Mouse (Mus musculus) heart, embryonic 13.5 days (tissue): ENCODE results near the gene Cyld. TPM values are rescaled to one million over a fixed set of nuclear protein-coding genes. Genes with fewer than 3 reads are reported as not detected.
"Not testable (repeated sequence)": the region's sequence is repeated elsewhere in the genome, so short reads cannot be mapped to it uniquely, and the experiment has no call there.

Experiments used
- ATAC-seq: fragments of 200-750 bp; cut with Nextera tagmentation; 2 replicates; pipeline ENCODE4 v1.8.0; 2017; ENCODE audit warnings: moderate TSS enrichment; ENCODE audit not compliant: insufficient number of reproducible peaks, low FRiP score, low TSS enrichment; ENCODE audit errors: extremely low read depth
- H3K27ac ChIP-seq: fragments of 300-500 bp; sonication (generic); replicated peaks from 2 replicates; pipeline ENCODE4 v1.5.1; 2015; ENCODE audit warnings: moderate library complexity, mild to moderate bottlenecking, inconsistent platforms
- H3K27me3 ChIP-seq: fragments of 300-500 bp; sonication (generic); replicated peaks from 2 replicates; pipeline ENCODE4 v1.6.1; 2015; ENCODE audit warnings: mild to moderate bottlenecking, inconsistent platforms
- H3K36me3 ChIP-seq: fragments of 300-500 bp; sonication (generic); 2 replicates; pipeline ENCODE4 v1.6.1; 2015; ENCODE audit warnings: mild to moderate bottlenecking, inconsistent platforms
- H3K4me1 ChIP-seq: fragments of 300-500 bp; sonication (generic); 2 replicates; pipeline ENCODE4 v1.6.1; 2015; ENCODE audit warnings: inconsistent platforms
- H3K4me2 ChIP-seq: fragments of 300-500 bp; sonication (generic); 2 replicates; pipeline ENCODE4 v1.6.1; 2015; ENCODE audit warnings: inconsistent platforms, mild to moderate bottlenecking, moderate library complexity
- H3K4me3 ChIP-seq: fragments of 300-500 bp; sonication (generic); 2 replicates; pipeline ENCODE4 v1.5.1; 2015; ENCODE audit warnings: moderate library complexity, mild to moderate bottlenecking, inconsistent platforms
- H3K9ac ChIP-seq: fragments of 300-500 bp; sonication (generic); 2 replicates; pipeline ENCODE4 v1.6.1; 2015; ENCODE audit warnings: inconsistent platforms, mild to moderate bottlenecking, moderate library complexity
- H3K9me3 ChIP-seq: fragments of 300-500 bp; sonication (generic); 2 replicates; pipeline ENCODE4 v1.6.1; 2016; ENCODE audit warnings: inconsistent platforms
- WGBS: fragments of 180-500 bp; shearing (Covaris S2); methylation state at CpG from one replicate; pipeline ENCODE4 v1.1.7; 2015; ENCODE audit warnings: mixed read lengths; 5-methylcytosine and 5-hydroxymethylcytosine counted together
- polyA plus RNA-seq: library from polyadenylated mRNA; unstranded; fragments of >200 nt; fragmentation: Nextera tagmentation; extraction: Ambion mirVana; gene quantifications from 2 replicates; pipeline ENCODE4 v1.2.1, GENCODE M21; 2015

The Cyld gene
- polyA plus RNA-seq, 1 experiment from 2014 or later, result 8.8 TPM

- no peak for ATAC-seq
- Histone ChIP-seq H3K27me3 (no peaks in the 10 kb centered on the region), H3K9ac (no peak overlapping the region), H3K36me3 (peaks cover 57% of the 10 kb centered on the region), H3K27ac (no peak overlapping the region), H3K4me3 (no peak overlapping the region), H3K4me2 (no peak overlapping the region), H3K4me1 (peaks cover 7% of the 10 kb centered on the region), H3K9me3 (no peaks in the 10 kb centered on the region)
- WGBS, result 85% methylated on average over 2 of the region's 2 CpGs
Observed at GRCm38 (mm10) chr8:88723256-88723963, 26.6 kb downstream of the Cyld start.

DNA sequence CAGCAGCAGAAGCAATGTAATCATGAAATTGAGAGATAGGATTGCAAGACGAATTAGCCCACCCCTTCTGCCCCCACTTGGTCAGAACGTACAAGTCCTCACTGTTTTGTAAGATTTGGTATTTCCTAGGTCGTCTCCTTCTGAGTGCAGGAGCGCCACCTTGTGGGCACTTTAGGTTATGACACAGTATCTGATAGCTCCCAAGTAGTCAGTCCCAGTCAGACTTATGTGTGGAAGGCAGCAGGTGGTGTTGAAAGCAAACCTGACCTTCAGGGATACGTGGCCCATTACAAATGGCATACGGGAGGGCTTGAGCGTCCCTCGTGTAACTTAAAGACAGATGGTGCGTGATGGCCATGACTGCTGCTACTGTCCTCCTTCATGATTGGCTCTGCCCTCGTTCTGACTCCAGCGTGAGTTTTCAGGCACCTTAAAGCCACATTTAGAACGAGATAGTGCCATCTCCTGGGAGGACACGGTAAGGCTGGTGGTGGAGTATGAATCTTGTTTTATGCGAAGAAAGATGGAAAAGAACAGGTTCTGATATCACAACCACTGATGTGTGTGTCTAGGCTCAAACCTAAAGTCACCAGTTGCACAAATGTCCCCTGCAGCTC is 58.5 kb downstream of the Cyld start:
- no peak for ATAC-seq
- H3K36me3 ChIP-seq, result no peaks in the 10 kb centered on the region
- peaks cover 4% of the 10 kb centered on the region for H3K4me1 ChIP-seq
- no peak overlapping the region for H3K9ac ChIP-seq
- peak overlapping the region; percentile 10; the same call in 1 of the 2 replicates for H3K4me3 ChIP-seq
- no peaks in the 10 kb centered on the region for H3K9me3 ChIP-seq
- 2% methylated on average over 14 of the region's 14 CpGs for WGBS
- peak overlapping the region; percentile 50 for H3K4me2 ChIP-seq
- peaks cover 25% of the 10 kb centered on the region for H3K27me3 ChIP-seq
- no peak overlapping the region for H3K27ac ChIP-seq

DNA sequence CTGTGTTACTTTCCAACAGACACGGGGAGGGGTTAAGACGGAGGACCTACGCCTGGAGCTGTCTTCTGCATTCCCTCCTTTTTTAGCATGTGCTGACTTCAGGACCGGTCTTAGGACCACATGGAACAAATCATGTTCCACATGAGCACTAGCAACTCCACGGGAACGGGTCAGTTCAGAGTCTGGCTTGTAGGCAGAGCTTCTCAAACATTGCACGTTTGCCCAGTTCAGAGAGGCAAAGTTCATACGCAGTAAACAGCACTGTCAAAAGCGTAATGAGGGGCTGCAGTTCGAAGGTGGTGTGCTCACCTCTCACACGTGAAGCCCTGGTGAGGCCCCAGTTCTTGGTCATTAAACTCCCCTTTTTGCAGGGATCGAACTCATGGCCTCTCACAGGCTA is 65.2 kb downstream of the Cyld start:
- ATAC-seq, result no peak
- Histone ChIP-seq H3K4me2 (no peak overlapping the region), H3K9ac (no peak overlapping the region), H3K9me3 (no peaks in the 10 kb centered on the region), H3K36me3 (no peaks in the 10 kb centered on the region), H3K4me1 (no peaks in the 10 kb centered on the region), H3K27ac (no peak overlapping the region), H3K27me3 (peaks cover 18% of the 10 kb centered on the region), H3K4me3 (no peak overlapping the region)
- WGBS, result 76% methylated on average over 12 of the region's 12 CpGs

- Histone ChIP-seq H3K27me3 (no peaks in the 10 kb centered on the region), H3K4me2 (no peak overlapping the region), H3K27ac (no peak overlapping the region), H3K4me3 (no peak overlapping the region), H3K9me3 (peaks cover 20% of the 10 kb centered on the region), H3K36me3 (no peaks in the 10 kb centered on the region), H3K4me1 (no peaks in the 10 kb centered on the region), H3K9ac (no peak overlapping the region)
- 73% methylated on average over 7 of the region's 7 CpGs for WGBS
- ATAC-seq, result no peak
Observed at GRCm38 (mm10) chr8:88771241-88771640, 74.4 kb downstream of the Cyld start.

DNA sequence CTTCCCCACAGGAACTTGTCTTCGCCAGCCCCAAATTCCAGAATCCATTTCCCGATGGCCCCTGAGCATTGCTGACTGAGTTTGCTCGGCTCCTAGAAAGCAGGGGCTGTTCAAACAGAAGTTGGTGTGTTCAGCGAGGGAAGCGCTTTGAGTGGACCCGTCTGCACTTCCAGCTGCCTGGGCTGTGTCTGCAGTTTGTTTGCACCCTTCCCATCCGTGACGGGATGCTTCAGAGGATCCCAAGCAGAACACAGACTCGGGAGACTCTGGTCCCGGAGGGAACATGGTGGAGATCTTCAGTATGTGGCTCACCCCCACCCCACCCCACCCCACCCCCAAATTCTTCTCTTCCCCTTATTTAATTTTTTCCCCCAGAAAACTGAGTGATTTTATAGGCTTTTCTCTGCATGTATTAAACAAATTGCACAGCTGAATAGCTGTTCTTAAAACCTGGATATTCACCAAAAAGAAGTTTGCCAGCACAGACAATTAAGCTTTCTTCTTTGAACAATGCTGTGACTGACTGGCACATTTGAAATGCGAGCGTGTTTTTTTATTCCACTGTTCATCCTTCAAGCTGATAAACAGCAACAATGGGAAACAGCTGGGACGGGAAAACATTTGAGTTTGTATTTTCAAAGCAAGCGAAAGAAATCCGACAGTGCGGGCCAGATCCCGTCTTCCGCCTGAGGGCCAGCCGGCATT is 77.9 kb downstream of the Cyld start:
- H3K9ac ChIP-seq, result no peak overlapping the region
- H3K36me3 ChIP-seq, result no peaks in the 10 kb centered on the region
- H3K4me1 ChIP-seq, result peaks cover 10% of the 10 kb centered on the region
- H3K4me2 ChIP-seq, result no peak overlapping the region
- H3K27ac ChIP-seq, result no peak overlapping the region
- 56% methylated on average over 19 of the region's 19 CpGs for WGBS
- no peak overlapping the region for H3K4me3 ChIP-seq
- ATAC-seq, result no peak
- 0 out of 2 replicates have a peak, but pooled peaks cover 13% of the 10 kb centered on the region for H3K27me3 ChIP-seq
- peaks cover 12% of the 10 kb centered on the region for H3K9me3 ChIP-seq

DNA sequence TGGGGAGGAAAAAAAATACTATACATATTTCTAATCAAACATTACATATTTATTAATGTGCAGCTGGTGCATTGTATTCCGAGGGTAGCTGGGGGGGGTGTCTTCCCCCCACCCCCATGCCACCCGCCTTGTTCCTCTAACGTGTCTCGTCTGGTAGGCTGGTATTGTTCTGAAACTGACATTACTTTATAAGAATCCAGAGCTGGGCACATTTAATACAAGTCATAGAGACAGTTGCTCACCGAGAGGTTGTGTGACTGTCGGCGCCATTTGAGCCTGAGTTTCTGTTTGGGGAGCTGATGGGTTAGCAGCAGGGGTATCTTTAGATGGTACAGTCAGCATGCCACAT is 78.4 kb downstream of the Cyld start:
- WGBS, result 84% methylated on average over 7 of the region's 7 CpGs
- H3K9ac ChIP-seq, result no peak overlapping the region
- ATAC-seq, result no peak
- peaks cover 14% of the 10 kb centered on the region; the same call in 1 of the 2 replicates for H3K27me3 ChIP-seq
- no peak overlapping the region for H3K4me3 ChIP-seq
- no peak overlapping the region for H3K27ac ChIP-seq
- H3K4me1 ChIP-seq, result peaks cover 10% of the 10 kb centered on the region
- H3K36me3 ChIP-seq, result no peaks in the 10 kb centered on the region
- H3K4me2 ChIP-seq, result no peak overlapping the region
- H3K9me3 ChIP-seq, result peaks cover 7% of the 10 kb centered on the region; the same call in 1 of the 2 replicates

- H3K27ac ChIP-seq, result no peak overlapping the region
- ATAC-seq, result no peak
- WGBS, result 74% methylated on average over 3 of the region's 3 CpGs
Observed at GRCm38 (mm10) chr8:88780142-88780541, 83.3 kb downstream of the Cyld start.

DNA sequence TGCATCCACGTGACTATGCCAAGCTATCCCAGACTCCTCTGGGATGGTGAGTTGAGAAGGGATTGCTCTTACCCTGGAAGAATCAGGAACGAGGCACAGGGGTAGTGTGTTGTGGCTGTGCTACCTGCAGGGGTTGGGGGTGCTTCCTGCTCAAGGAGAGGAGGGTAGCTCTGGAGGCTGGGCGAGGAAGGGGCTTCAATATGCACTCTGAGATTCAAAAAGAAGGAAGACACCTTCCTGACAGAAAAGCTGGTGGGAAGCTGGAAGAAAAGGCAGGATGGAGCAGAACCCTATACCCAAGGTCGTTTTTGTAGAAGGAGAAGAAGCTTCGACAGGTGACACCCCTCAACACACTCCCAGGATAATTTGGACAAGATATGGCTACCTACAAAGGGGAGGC is 84.5 kb downstream of the Cyld start:
- no peak overlapping the region for H3K9ac ChIP-seq
- no peak for ATAC-seq
- H3K27ac ChIP-seq, result no peak overlapping the region
- no peak overlapping the region for H3K4me3 ChIP-seq
- WGBS, result 65% methylated on average over 5 of the region's 5 CpGs
- H3K36me3 ChIP-seq, result no peaks in the 10 kb centered on the region
- peaks cover 38% of the 10 kb centered on the region for H3K27me3 ChIP-seq
- peaks cover 10% of the 10 kb centered on the region for H3K4me1 ChIP-seq
- no peaks in the 10 kb centered on the region for H3K9me3 ChIP-seq
- no peak overlapping the region for H3K4me2 ChIP-seq

More at GRCm38 (mm10) chr8:88780142-88780541, 83.3 kb downstream of the Cyld start:
- H3K4me3 ChIP-seq, result no peak overlapping the region
- peaks cover 10% of the 10 kb centered on the region for H3K4me1 ChIP-seq
- H3K36me3 ChIP-seq, result no peaks in the 10 kb centered on the region
- H3K4me2 ChIP-seq, result no peak overlapping the region
- no peaks in the 10 kb centered on the region for H3K9me3 ChIP-seq
- H3K9ac ChIP-seq, result no peak overlapping the region
- H3K27me3 ChIP-seq, result peaks cover 38% of the 10 kb centered on the region

DNA sequence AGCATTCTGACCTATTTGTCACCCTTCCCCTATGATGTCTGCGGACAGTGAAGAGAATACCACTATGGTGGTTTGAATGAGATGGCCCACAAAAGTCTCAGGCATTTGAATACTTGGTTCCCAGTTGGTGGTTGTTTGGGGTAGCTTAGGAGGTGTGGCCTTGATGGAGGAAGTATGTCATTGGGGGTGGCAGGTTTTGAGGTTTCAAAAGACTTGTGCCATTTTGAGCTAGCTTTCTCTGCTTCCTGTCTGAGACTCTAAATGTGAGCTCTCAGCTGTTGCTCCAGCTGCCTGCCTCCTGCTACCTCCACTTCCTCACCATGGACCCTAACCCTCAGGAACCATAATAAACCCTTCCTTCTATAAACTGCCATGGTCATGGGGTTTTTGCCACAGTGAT is 86.9 kb downstream of the Cyld start:
- Histone ChIP-seq H3K9ac (no peak overlapping the region), H3K4me3 (no peak overlapping the region), H3K9me3 (no peaks in the 10 kb centered on the region), H3K27me3 (peaks cover 29% of the 10 kb centered on the region), H3K4me2 (no peak overlapping the region), H3K4me1 (peaks cover 8% of the 10 kb centered on the region), H3K36me3 (no peaks in the 10 kb centered on the region), H3K27ac (no peak overlapping the region)
- WGBS, result 83% methylated on average over 1 of the region's 1 CpGs
- no peak for ATAC-seq

GRCm38 (mm10) chr8:88788335-88788734 is 91.5 kb downstream of the Cyld start:
- not testable (repeated sequence) for H3K9ac ChIP-seq, H3K4me1 ChIP-seq, H3K4me3 ChIP-seq, ATAC-seq, H3K27ac ChIP-seq, H3K36me3 ChIP-seq, H3K4me2 ChIP-seq, H3K9me3 ChIP-seq
- 62% methylated on average over 3 of the region's 3 CpGs for WGBS
- peaks cover 14% of the 10 kb centered on the region for H3K27me3 ChIP-seq

DNA sequence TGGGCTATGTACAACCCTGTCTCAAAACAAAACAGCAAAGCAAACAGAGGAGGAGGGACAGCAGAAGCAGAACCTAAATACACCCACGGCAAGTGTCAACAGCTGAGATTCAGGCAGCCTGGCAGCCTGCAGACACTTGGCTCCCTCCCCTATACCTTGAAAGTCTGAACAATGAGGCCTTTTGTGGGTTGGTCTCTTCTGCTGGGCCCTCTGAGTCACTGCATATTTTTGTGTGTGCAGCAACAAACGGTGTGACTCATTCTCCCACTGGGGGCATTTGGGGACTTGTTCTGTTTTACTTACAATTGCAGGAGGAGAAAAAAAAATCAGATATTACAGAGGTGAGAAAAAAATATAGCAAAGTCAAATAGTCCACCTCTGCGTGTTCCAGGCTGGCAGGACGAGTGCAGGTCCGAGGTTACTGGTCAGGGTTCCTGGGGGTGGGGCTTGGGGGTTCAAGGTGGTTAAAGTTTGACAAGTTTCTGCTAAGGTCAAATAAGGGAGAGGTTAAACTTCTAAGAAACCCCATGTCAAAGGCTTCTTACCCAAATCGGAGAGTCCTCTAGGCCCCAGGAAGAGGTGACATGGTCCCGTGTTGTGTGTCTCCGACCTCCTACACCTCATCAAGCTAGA is 96.0 kb downstream of the Cyld start:
- Histone ChIP-seq H3K27me3 (no peaks in the 10 kb centered on the region; the same call in 1 of the 2 replicates), H3K9ac (no peak overlapping the region), H3K4me1 (no peaks in the 10 kb centered on the region), H3K27ac (no peak overlapping the region), H3K4me2 (no peak overlapping the region), H3K36me3 (no peaks in the 10 kb centered on the region), H3K4me3 (no peak overlapping the region), H3K9me3 (no peaks in the 10 kb centered on the region)
- no peak for ATAC-seq
- WGBS, result 56% methylated on average over 8 of the region's 8 CpGs
